Comparison of ENCODE assay signal across 31 mouse cellular contexts in the genomic region with DNA sequence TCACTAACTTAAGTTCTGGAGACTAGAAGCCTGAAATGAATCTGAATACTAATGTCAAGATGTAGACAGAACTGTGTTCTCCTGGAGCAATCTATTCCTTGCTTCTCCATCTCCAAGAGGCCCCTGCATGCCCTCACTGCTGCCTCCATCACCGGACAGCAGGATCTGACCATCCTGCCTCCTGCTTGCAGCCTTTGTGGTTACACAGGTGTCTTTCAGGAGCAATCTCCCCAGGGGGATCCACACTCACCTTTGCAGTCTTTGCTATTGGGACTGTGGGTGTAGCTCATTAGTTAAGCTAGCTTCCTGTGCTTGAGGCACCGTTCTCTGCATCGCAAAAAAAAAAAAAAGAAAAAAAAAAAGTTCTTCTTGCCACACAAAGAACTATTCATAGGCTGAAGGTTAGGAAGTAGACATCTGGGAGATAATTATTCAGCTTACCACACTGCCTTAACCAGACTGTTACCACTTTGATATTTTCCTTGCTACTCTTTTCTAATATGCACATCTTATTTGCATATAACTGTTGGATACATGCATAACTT. TPM values are rescaled to one million over a fixed set of nuclear protein-coding genes. Genes with fewer than 3 reads are reported as not detected.
DNase-seq lines count a peak whose midpoint lies in the region; ATAC-seq lines count a peak whose summit lies in the region.
"Had no signal": no experiment of that assay in that cellular context is flagged by ENCODE, and none has a peak within 500 bp of the region (broad histone marks: within the 10 kb centered on the region; RNA-seq: fewer than 3 reads in every experiment).

No protein-coding gene starts in this region.

- no peak for ATAC-seq in forebrain, embryonic 13.5 days
- ATAC-seq in midbrain, embryonic 16.5 days = no peak
- ATAC-seq in midbrain, embryonic 15.5 days (replicated peaks) = no peak
- no peak for ATAC-seq in embryonic facial prominence, embryonic 11.5 days (replicated peaks; ENCODE audit: insufficient number of reproducible peaks, low FRiP score, low TSS enrichment, low read depth)
- ATAC-seq in hindbrain, embryonic 14.5 days (ENCODE audit: low FRiP score) = no peak
- ATAC-seq: activated CD4-positive, CD25-positive, alpha-beta regulatory T cell, adult 4 months; CD4-positive, CD25-positive, alpha-beta regulatory T cell, adult 4 months; forebrain, embryonic 14.5 days; hindbrain, embryonic 16.5 days had no signal

- no peaks in the 10 kb centered on the region for H3K27me3 ChIP-seq in forebrain, embryonic 10.5 days (ENCODE audit: poor library complexity, severe bottlenecking)
- no peaks in the 10 kb centered on the region for H3K27me3 ChIP-seq in forebrain, embryonic 13.5 days
- no peaks in the 10 kb centered on the region for H3K27me3 ChIP-seq in midbrain, embryonic 16.5 days (ENCODE audit: control insufficient read depth, insufficient read depth, low read depth, low read length)
- H3K27me3 ChIP-seq in midbrain, embryonic 15.5 days (replicated peaks) = no peaks in the 10 kb centered on the region
- no peaks in the 10 kb centered on the region for H3K27me3 ChIP-seq in embryonic facial prominence, embryonic 11.5 days (ENCODE audit: control insufficient read depth, insufficient read depth, low read length)
- no peaks in the 10 kb centered on the region for H3K27me3 ChIP-seq in hindbrain, embryonic 14.5 days (ENCODE audit: control insufficient read depth, insufficient read depth, low read length)
- H3K27me3 ChIP-seq: embryonic facial prominence, embryonic 15.5 days; heart, embryonic 13.5 days; limb, embryonic 12.5 days; liver, embryonic 15.5 days; neural tube, embryonic 12.5 days had no signal

- no peak overlapping the region for H3K9ac ChIP-seq in forebrain, embryonic 13.5 days
- H3K9ac ChIP-seq in midbrain, embryonic 16.5 days (ENCODE audit: low read depth, low read length) = 0 out of 2 replicates have a peak overlapping the region, but pooled peaks have one; percentile 6
- no peak overlapping the region for H3K9ac ChIP-seq in midbrain, embryonic 15.5 days
- H3K9ac ChIP-seq in embryonic facial prominence, embryonic 11.5 days (replicated peaks; ENCODE audit: low read length) = no peak overlapping the region
- H3K9ac ChIP-seq in hindbrain, embryonic 14.5 days = no peak overlapping the region
- H3K9ac ChIP-seq: embryonic facial prominence, embryonic 15.5 days; heart, embryonic 13.5 days; limb, embryonic 12.5 days; liver, embryonic 15.5 days; lung, embryonic 14.5 days; neural tube, embryonic 12.5 days had no signal

- peaks cover 12% of the 10 kb centered on the region for H3K36me3 ChIP-seq in forebrain, embryonic 10.5 days (replicated peaks)
- H3K36me3 ChIP-seq in forebrain, embryonic 13.5 days (ENCODE audit: poor library complexity, severe bottlenecking) = no peaks in the 10 kb centered on the region
- H3K36me3 ChIP-seq in midbrain, embryonic 16.5 days (ENCODE audit: control insufficient read depth, insufficient read depth, low read length) = no peaks in the 10 kb centered on the region
- H3K36me3 ChIP-seq in midbrain, embryonic 15.5 days (replicated peaks) = no peaks in the 10 kb centered on the region
- H3K36me3 ChIP-seq in embryonic facial prominence, embryonic 11.5 days (replicated peaks; ENCODE audit: control insufficient read depth, insufficient read depth, low read depth, low read length) = no peaks in the 10 kb centered on the region
- no peaks in the 10 kb centered on the region for H3K36me3 ChIP-seq in hindbrain, embryonic 14.5 days (replicated peaks; ENCODE audit: control insufficient read depth, insufficient read depth)
- H3K36me3 ChIP-seq: embryonic facial prominence, embryonic 15.5 days; liver, embryonic 15.5 days; neural tube, embryonic 12.5 days had no signal

- H3K9me3 ChIP-seq in forebrain, embryonic 10.5 days = peaks cover 8% of the 10 kb centered on the region
- peaks cover 5% of the 10 kb centered on the region for H3K9me3 ChIP-seq in forebrain, embryonic 13.5 days (replicated peaks)
- no peaks in the 10 kb centered on the region for H3K9me3 ChIP-seq in midbrain, embryonic 16.5 days (replicated peaks; ENCODE audit: control insufficient read depth, low read length, poor library complexity, severe bottlenecking)
- H3K9me3 ChIP-seq in midbrain, embryonic 15.5 days = no peaks in the 10 kb centered on the region
- H3K9me3 ChIP-seq in embryonic facial prominence, embryonic 11.5 days (replicated peaks; ENCODE audit: control insufficient read depth, low read length) = no peaks in the 10 kb centered on the region
- peaks cover 7% of the 10 kb centered on the region; the same call in 1 of the 2 replicates for H3K9me3 ChIP-seq in hindbrain, embryonic 14.5 days (ENCODE audit: control insufficient read depth, low read length)
- H3K9me3 ChIP-seq: liver, embryonic 15.5 days had no signal

- no peak overlapping the region for H3K4me2 ChIP-seq in forebrain, embryonic 13.5 days
- H3K4me2 ChIP-seq in midbrain, embryonic 16.5 days (ENCODE audit: low read length) = no peak overlapping the region
- no peak overlapping the region for H3K4me2 ChIP-seq in midbrain, embryonic 15.5 days
- H3K4me2 ChIP-seq in embryonic facial prominence, embryonic 11.5 days (ENCODE audit: low read depth, low read length) = no peak overlapping the region
- no peak overlapping the region for H3K4me2 ChIP-seq in hindbrain, embryonic 14.5 days (replicated peaks)
- H3K4me2 ChIP-seq: embryonic facial prominence, embryonic 15.5 days; heart, embryonic 13.5 days; limb, embryonic 12.5 days; liver, embryonic 15.5 days; lung, embryonic 14.5 days; neural tube, embryonic 12.5 days had no signal

- 0 out of 2 replicates have a peak overlapping the region, but pooled peaks have one; percentile 48 for H3K27ac ChIP-seq in forebrain, embryonic 10.5 days
- H3K27ac ChIP-seq in forebrain, embryonic 13.5 days = no peak overlapping the region
- H3K27ac ChIP-seq in midbrain, embryonic 16.5 days (ENCODE audit: low read length) = no peak overlapping the region
- H3K27ac ChIP-seq in midbrain, embryonic 15.5 days = no peak overlapping the region
- H3K27ac ChIP-seq in embryonic facial prominence, embryonic 11.5 days (replicated peaks; ENCODE audit: low read depth, low read length) = no peak overlapping the region
- no peak overlapping the region for H3K27ac ChIP-seq in hindbrain, embryonic 14.5 days
- H3K27ac ChIP-seq: embryonic facial prominence, embryonic 15.5 days; heart, adult 2 months; heart, embryonic 13.5 days; layer of hippocampus, adult 2 months; left cerebral cortex, adult 2 months; limb, embryonic 12.5 days; liver, embryonic 15.5 days; neural tube, embryonic 12.5 days had no signal

- WGBS in forebrain, embryonic 10.5 days = 18% methylated on average over 3 of the region's 3 CpGs
- WGBS in forebrain, embryonic 13.5 days = 13% methylated on average over 3 of the region's 3 CpGs
- 24% methylated on average over 3 of the region's 3 CpGs for WGBS in midbrain, embryonic 16.5 days
- 25% methylated on average over 3 of the region's 3 CpGs for WGBS in midbrain, embryonic 15.5 days
- WGBS in embryonic facial prominence, embryonic 11.5 days = 17% methylated on average over 3 of the region's 3 CpGs
- 29% methylated on average over 3 of the region's 3 CpGs for WGBS in hindbrain, embryonic 14.5 days

- no peak overlapping the region for H3K4me3 ChIP-seq in forebrain, embryonic 10.5 days
- H3K4me3 ChIP-seq in forebrain, embryonic 13.5 days = no peak overlapping the region
- H3K4me3 ChIP-seq in midbrain, embryonic 16.5 days (ENCODE audit: low read depth, low read length) = no peak overlapping the region
- H3K4me3 ChIP-seq in midbrain, embryonic 15.5 days = no peak overlapping the region
- no peak overlapping the region for H3K4me3 ChIP-seq in embryonic facial prominence, embryonic 11.5 days (ENCODE audit: low read depth, low read length)
- no peak overlapping the region for H3K4me3 ChIP-seq in hindbrain, embryonic 14.5 days (replicated peaks; ENCODE audit: low read length)
- H3K4me3 ChIP-seq: embryonic facial prominence, embryonic 15.5 days; heart, adult 2 months; heart, embryonic 13.5 days; layer of hippocampus, adult 2 months; left cerebral cortex, adult 2 months; limb, embryonic 12.5 days; liver, embryonic 15.5 days; myocyte; neural tube, embryonic 12.5 days had no signal

- peaks cover 56% of the 10 kb centered on the region for H3K4me1 ChIP-seq in forebrain, embryonic 10.5 days
- H3K4me1 ChIP-seq in forebrain, embryonic 13.5 days = peaks cover 28% of the 10 kb centered on the region
- H3K4me1 ChIP-seq in midbrain, embryonic 16.5 days (ENCODE audit: control insufficient read depth, insufficient read depth, low read length) = peaks cover 19% of the 10 kb centered on the region
- H3K4me1 ChIP-seq in midbrain, embryonic 15.5 days = peaks cover 17% of the 10 kb centered on the region; the same call in 1 of the 2 replicates
- H3K4me1 ChIP-seq in embryonic facial prominence, embryonic 11.5 days (ENCODE audit: control insufficient read depth, insufficient read depth, low read length) = no peaks in the 10 kb centered on the region
- H3K4me1 ChIP-seq in hindbrain, embryonic 14.5 days (replicated peaks; ENCODE audit: control insufficient read depth, insufficient read depth, low read length) = peaks cover 5% of the 10 kb centered on the region; the same call in 1 of the 2 replicates

- DNase-seq in forebrain, embryonic 10.5 days (ENCODE audit: extremely low spot score, low spot score) = no peak
- peak; percentile 8 for DNase-seq in embryonic facial prominence, embryonic 11.5 days (ENCODE audit: low spot score)
- no peak for DNase-seq in kidney, adult 18-20 months
- no peak for DNase-seq in hindbrain, embryonic 14.5 days (ENCODE audit: low spot score)
- DNase-seq: adrenal gland, adult 8-10 months; cerebellum, adult 2 months; cerebellum, postnatal 14 days; gastrocnemius, postnatal 14 days; heart, adult 2 months; heart, postnatal 10 days; kidney, adult 2 months; kidney, postnatal 36 days; lung, embryonic 14.5 days; lung, postnatal 14 days; right cerebral cortex, postnatal 14 days; thymus, postnatal 14 days had no signal

RNA-seq across cellular contexts. Expression of gene Pdss2, which starts 23.0 kb away (rescaled TPM):
- polyA plus RNA-seq in forebrain, embryonic 10.5 days (2016; fragmentation: Nextera tagmentation; extraction: Ambion mirVana) = 17.1 and 17.2 TPM in 2 replicates
- polyA plus RNA-seq in forebrain, embryonic 13.5 days (2015; fragmentation: Nextera tagmentation; extraction: Ambion mirVana) = 15.9 and 16.2 TPM in 2 replicates
- polyA plus RNA-seq in midbrain, embryonic 16.5 days (2015; fragmentation: Nextera tagmentation; extraction: Ambion mirVana) = 16.8 and 21.6 TPM in 2 replicates
- polyA plus RNA-seq in midbrain, embryonic 15.5 days (2015; fragmentation: Nextera tagmentation; extraction: Ambion mirVana) = 17.4 and 17.6 TPM in 2 replicates
- polyA plus RNA-seq in embryonic facial prominence, embryonic 11.5 days (2014; fragmentation: Nextera tagmentation; extraction: Ambion mirVana) = 13.7 and 14.6 TPM in 2 replicates
- polyA plus RNA-seq in hindbrain, embryonic 14.5 days (2014; fragmentation: Nextera tagmentation; extraction: Ambion mirVana) = 15.0 and 16.9 TPM in 2 replicates
